Mouse (Mus musculus): ENCODE results near the gene Phldb2.
A peak's percentile ranks its signal among the peaks of the same experiment; 100 is the strongest.

Phldb2 gene

DNA sequence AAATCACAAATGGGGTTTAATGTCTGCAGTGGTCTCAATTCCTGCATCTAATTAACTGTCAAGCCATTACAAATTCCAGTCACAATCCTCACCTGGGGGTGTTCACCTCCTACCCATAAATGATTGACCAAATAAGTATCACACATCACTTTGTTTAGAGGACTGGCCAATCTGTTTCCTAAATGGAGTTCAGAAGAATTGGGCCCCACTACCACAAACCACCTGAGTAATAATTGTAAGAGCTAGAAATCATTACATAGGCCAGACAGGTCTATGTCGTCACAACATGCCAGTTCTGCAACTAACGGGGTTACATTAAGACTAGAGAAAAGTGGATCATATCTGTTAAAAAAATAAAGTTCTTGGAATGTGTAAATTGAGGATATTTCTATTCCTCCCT is 1.4 kb downstream of the Phldb2 start:
- DNase-seq (ENCODE audit: low read depth, low spot score): no peak

DNA sequence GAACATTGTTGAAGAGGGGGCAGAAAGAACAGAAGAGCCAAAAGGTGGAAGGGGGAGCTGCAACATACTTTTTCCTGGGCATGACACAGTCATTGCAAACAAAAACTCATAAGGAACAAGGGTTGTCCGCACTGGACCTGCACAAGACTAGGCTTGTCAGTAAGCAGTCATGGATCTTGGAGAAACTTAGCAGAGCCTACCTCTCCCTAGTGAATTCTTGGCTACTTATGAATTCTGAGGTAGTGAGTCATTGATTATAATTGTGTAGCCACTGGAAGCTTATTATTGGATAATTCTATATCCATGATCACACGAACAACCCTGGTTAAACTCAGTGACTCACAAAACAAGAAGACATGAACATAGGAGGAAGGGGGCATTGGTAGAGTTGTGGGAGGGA is 7.1 kb downstream of the Phldb2 start:
- DNase-seq (ENCODE audit: low read depth, low spot score): peak; percentile 80

DNA sequence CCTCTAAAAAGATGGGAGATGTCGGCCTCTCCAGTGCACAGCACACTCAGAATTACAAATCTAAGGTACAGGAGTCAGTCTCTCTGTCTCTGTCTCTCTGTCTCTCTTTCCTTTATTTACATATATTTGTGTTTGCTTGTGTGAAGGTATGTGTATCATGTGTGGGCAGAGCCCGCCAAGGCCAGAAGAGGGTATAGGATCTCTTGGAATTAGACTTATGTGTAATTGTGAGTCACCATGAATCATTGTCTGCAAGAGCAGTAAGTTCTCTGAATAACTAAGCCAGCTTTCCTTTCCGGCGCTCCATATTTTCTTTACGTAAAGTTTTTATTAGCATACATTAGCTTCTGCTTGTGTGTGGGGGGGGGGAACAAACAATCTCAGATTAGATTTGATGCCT is 7.7 kb downstream of the Phldb2 start:
- peak; percentile 95 for DNase-seq (ENCODE audit: low read depth, low spot score)

DNA sequence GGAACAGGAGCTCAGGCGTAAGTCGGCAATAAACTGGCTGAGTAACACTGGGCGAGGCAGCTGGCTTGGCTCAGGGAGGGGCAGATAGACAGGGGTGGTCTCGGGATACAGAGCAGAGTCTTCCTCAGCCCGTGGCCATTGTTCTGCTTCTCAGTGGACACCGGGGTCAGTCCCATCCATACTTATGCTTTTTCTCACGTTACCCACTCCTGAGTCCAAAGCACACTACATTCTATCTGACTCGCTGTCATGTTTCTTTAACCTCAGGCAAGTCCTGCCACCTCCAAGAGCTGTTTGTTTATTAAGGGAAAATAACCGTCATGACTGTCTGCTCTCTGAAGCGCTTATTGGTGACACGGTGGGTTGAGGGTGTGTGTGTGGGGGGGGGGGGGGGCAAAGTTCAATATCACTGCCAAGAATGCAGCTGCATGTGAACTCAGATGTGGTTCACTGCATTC is 8.2 kb downstream of the Phldb2 start:
- DNase-seq (ENCODE audit: low read depth, low spot score): peak; percentile 77

DNA sequence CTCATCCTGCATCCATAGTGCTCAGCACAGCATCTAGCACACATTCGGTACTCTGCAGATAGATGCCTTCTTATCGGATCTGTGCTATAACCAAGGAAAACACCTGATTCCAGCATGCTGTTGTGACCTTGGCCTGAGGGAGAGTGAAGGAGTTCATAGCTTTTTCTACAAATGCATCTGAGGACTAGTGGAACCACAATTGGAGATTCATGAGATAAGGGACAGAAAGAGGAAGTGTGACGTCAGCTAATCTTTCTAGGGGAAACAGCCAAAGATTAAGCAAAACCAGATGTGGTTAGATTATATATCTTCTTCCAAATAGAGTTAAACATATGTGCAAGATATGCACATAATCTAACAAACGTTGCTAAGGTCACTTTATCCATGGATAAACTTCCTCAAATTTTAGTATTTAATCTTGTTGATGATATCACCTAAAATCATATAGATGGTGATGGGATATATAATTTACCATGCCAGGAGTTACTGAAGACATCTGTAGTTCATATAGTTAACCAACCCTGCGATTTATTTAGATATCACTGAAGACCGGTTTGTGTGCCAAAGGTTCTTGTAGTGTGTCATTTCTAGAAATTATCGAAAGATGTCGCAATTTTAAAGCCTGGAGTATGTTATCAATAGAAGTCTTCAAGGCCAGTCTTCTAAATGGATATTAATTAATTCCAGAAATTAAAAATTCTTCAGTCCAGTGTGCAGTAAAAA is 11.1 kb downstream of the Phldb2 start:
- DNase-seq (ENCODE audit: low read depth, low spot score): peak; percentile 87

DNA sequence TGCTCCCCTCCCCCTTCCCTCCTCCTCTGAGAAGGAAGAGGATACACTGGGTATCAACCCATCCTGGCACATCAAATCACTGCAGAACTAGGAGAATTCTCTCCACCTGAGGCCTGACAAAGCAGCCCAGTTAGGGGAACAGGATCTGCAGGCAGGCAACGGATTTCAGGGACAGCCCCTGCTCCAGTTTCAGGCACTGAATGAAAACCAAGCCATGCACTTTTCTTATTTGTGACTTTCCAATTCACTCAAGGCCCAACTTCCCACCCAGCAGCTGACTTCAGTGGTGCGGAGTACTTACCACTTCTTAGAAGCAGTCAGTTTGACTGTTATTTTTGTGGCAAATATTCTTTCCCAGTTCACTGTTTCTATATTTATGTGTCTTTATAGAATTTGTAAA is 12.7 kb downstream of the Phldb2 start:
- no peak for DNase-seq (ENCODE audit: low read depth, low spot score)

DNA sequence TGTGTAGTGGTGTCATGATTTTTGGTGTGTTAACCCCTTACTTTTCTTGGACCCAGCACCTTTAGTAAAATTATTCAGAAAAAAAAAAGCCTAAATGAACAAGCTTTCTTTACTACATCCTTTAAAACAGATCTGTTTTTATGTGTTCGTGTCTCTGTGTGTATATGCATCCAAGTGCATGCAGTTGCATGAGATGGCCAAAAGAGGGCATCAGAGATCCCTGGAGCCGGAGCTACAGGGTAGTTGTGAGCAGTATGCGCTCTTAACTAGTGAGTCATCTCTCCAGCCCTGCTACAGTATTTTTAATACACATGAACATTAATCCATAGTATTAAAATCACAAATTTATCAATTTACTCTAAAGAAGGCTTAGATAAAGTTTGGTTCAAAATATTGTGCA is 14.0 kb downstream of the Phldb2 start:
- no peak for DNase-seq (ENCODE audit: low read depth, low spot score)

DNA sequence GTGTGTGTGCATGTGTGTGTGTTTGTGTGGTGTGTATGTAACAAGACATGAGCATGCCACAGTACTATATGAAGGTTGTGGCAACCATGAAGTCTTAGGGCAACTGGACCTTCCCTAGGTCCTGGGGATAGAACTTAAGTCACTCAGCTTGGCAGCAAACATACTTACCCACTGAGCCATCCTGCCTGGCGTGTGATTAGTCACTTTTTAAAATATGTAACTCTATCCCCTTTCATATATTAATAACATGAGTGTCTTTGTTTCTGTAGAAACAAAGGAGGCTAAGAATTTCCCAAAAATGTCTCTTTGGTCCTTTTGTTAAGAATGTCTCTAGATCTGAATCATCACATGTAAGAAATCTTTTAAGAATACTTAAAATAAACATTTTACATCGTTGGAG is 16.0 kb downstream of the Phldb2 start:
- DNase-seq (ENCODE audit: low read depth, low spot score): peak; percentile 81

DNA sequence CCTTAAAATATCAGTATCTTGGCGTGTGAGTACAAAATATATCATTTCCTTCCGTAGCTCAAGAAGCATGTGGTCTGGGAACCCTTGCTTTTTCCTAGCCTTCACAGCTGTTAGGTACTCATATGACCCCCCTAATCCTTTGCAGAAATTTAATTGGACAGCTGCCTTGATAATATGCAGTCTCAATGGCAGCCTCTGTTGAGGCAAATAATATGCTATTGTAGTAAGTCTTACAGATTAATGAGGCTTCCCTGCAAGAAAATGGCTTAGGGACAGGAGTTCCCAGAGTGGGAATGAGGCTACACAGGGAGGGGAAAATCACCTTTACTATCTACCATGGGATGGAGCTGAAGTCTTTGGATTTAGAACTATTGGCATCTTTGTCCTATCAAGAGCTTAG is 16.9 kb downstream of the Phldb2 start:
- no peak for DNase-seq (ENCODE audit: low read depth, low spot score)

DNA sequence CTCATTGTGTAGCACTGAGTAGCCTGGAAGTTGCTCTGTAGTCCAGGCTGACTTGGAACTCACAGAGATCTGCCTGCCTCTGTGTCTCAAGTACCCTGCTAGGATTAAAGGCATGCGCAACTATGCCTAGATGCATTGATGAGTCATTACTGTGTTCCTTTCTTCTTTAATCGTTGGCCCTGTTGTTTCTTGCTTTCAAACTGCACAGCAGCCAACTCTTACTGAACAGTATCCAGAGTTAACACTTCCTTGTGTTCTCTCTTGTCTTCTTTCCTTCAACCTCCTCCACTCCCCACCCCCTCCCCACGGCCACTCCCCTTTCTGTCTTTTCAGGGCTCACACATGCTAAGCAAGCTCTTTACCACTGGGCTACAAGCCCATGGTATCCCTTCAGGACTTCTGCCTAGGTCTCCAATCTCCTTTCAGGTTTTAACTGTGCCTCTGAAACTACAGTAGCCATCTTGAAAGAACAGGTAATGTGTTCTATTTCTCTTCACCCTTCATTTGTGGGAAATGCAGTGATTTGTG is 17.4 kb downstream of the Phldb2 start:
- DNase-seq (ENCODE audit: low read depth, low spot score): peak; percentile 41

DNA sequence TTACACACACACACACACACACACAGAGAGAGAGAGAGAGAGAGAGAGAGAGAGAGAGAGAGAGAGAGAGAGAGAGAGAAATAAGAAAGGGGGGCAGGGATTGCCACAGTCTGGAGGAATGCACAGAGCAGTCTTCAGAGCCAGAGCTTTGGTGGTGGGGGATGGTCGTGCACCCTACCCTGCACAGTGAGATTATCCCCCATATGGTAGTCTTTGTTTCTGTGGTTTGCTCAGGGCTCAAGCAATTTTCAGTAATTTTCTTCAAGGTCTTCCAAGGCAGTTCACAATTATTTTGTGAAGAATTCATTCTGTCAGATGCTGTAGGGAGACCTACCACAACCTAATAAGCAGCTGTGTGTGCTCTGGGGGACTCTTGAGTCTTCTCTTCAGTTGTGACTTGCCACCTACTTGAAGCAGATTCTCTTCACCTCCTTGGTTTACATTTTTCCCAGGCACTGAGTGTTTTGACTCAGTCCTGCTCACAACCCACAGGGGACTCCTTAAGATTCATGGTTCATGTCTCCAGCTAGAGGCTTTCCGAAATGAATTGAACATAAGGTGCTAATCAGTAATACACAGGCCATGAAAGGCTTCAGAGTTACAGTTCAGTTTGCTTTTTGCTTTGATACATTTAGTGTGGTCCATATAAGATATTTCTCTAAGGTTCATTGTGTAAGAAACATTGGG is 18.5 kb downstream of the Phldb2 start:
- DNase-seq (ENCODE audit: low read depth, low spot score): peak; percentile 41

DNA sequence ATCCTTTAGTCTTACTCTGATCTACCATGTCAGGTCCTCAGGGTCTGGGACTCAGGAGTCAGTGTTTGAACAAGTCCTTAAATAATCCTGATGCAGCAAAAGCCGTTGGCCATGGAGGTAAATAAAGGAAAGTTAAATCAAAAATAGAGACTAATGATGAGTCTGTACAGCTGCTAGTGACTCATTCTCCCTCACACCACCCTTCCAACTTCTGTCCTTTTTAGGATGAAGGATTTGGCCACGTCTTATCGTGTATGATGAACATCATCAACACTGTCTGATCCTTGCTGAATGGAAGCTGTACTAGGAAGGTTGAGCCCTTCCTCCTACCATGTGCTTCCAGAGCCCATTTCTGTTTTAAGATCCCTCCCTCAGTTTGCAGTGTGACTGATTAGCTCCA is 23.1 kb downstream of the Phldb2 start:
- peak; percentile 71 for DNase-seq (ENCODE audit: low read depth, low spot score)

DNA sequence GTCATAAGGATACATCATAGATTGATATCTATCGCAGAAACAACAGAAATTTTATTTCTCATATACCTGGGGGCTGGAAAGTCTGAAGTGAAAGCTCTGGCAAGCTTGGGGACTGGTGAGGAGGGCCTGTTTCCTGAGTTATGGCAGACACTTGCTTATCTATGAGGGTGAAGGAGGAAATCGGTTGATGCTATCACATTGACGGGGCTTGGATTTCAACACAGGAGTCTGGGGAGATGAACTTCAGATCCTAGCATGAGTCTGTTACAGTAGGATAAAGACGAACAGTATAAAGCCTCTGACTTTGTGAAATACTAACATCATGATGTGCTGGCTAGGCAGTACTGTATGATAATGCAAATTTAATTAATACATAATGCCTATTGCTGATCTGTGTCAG is 25.3 kb downstream of the Phldb2 start:
- DNase-seq (ENCODE audit: low read depth, low spot score): no peak

DNA sequence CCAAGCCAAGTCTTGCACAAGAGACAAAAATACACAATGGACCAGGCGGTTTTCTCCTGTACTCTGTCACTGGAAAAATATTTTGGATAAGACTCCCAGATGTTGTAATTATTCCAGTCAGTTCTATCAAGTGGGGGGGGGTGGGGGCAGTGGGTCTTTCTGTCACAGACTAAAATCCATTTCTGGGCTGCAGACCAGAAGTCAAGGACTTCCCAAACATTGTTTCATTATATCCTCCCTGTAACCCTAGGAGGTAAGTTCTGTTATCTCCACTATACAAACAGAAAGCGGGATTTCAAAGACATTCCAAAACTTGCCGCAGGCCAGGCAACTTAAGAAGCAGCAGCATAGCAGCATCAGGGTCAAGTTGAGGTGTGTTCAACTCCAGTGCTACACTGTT is 25.8 kb downstream of the Phldb2 start:
- peak; percentile 71 for DNase-seq (ENCODE audit: low read depth, low spot score)

DNA sequence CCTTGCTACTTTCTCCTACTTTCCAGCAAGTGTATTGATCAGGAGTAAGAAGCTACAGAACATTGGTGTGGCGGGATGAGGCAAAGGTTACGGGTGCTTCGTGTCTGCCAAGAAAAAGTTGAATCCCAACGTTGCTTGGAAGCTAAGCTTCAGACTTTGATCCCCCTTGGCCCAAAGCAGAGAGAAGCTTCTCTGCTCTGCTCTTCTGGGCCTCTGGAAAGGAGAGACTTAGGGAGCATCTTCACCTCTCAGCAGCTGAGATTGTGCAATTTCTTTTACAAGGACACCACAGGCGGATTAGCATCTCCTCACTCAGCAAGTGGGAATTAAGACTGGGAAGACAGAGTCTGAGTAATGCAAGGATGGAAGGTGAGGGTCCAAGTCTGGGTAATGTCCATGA is 26.5 kb downstream of the Phldb2 start:
- no peak for DNase-seq (ENCODE audit: low read depth, low spot score)

DNA sequence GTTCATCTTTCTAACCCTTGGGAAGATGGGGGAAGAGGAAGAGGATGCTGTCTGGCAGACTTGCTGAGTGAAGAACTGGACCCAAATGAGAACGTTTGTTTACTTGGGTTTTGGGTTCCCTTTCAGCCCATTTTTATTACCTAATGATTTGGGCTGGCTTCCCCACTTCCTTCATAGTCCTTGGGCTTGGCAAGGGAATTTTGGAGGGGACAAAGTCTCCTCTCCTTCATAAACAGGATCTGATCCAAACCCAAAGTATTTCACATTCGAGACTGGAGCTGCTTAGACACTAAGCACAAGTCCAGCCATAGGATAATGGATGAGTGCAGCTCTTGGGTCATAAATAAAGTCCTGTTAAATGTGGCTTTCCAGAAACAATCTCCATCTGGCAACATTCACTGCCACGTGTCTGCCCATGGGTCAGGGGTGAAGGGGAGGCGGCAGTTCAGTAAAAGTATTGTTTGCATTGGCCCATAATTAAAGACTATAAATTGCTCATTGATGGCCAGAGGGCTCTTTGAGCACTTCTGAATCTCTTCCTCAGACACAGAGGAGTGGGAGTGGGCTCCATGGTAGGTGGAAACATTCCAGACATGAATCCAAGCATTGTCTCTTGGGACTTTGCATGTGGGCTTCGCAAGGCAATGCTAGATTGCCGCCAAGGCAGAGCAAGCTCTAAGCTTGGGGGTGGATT is 29.5 kb downstream of the Phldb2 start:
- peak; percentile 59 for DNase-seq (ENCODE audit: low read depth, low spot score)

DNA sequence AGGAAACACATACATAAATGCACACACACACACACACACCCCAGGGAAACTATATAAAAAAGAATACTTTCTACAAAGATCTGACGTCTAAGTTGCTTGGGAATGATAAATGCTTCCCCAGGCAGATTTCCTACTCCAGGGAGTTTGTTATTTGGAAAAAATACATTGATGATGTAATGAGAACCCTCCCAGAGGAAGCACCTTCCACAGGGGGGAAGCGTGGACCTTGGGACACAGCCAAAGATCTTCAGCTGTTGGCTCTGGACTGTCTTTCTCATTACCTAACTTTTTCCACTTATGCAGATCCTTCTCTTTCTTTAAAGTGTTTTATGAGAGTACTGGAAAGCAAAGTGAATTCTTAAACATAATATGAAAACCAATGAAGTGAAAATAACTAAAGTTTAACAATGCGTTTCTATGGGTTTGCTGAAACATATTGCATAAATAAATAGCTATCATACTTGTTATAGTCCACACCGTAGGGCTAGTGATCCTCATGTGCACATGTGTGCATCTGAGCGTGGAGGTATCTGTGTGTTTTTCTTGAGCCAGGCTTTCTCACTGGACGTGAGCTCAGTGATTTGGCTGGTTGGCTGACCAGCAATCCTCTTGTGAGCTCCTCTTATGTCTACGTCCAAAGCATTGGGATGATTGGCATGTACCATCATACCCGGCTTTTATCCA is 30.7 kb downstream of the Phldb2 start:
- DNase-seq (ENCODE audit: low read depth, low spot score): peak; percentile 31

DNA sequence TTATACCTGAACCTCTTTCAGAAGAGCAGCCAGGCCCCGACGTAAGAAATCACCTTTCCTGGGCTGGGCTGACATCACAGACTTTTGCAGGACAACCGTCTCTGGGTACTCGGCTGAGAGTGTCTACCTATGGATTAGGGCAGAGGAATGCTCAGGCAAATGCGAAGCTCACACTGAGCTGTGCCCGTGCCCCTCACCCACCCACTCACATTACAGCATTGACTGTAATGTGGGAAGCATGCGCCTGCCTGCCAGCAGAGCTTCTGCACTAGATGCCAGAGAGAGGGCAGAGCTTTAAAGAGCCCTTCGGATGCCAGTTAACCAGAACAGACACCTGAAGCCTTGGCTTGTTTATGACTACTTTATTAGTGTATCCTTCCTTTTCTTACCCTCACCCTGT is 33.8 kb downstream of the Phldb2 start:
- no peak for DNase-seq (ENCODE audit: low read depth, low spot score)

DNA sequence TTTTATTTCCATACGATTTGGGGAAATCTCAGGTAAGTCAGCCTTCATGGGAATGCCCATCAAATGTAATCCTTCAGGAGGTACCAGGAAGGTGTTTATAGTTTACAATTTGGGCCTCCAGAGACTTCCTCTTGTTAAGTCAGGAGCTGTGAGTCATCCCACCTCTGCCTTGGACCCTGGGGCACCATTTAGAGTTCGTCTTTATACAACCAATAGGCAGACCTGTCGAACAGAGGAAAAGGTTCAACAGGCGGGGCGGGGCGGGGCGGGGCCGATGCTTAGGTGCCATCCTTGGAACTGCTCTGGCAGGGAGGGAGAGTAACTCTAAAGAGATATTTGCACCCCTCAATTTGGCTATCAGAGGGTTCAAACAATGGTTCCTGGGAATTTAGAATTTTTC is 49.8 kb downstream of the Phldb2 start:
- DNase-seq (ENCODE audit: low read depth, low spot score): no peak

DNA sequence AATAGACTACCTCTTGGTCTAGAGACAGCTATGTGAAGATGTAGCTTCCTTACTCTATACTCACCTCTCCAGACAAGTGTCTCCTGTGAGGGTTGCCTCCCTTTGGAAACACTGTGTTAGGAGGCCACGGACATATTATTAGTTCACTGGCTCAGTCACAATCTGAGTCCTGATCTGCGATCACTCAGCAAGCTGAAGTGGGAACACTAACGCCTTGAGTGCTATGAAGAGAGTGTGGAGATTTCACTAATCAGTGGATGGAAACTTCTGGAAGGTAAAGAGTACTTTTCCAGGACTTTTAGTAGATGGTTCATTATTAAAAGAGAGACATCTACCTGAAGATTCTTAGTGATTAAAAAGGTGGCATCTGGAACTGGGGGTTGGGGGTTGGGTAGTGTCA is 54.9 kb downstream of the Phldb2 start:
- no peak for DNase-seq (ENCODE audit: low read depth, low spot score)

DNA sequence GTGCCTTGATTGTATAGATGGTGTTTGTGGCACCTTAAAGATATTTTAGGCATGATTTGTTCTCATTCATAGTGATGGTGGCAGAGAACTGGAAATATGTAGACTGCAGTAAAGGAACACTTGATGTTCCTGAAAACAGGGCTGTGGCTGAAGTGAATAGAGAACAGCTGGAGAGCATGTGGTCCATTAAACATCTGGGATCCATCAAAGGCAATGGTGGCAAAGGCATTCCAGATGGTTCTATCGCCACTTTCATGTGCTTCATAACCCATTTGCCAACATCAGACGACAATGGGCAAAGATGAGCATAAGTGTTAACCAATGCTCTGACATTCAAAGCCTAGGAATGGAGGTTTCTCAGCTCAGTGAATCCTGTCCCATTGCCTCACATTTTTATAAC is 56.8 kb downstream of the Phldb2 start:
- DNase-seq (ENCODE audit: low read depth, low spot score): peak; percentile 47

DNA sequence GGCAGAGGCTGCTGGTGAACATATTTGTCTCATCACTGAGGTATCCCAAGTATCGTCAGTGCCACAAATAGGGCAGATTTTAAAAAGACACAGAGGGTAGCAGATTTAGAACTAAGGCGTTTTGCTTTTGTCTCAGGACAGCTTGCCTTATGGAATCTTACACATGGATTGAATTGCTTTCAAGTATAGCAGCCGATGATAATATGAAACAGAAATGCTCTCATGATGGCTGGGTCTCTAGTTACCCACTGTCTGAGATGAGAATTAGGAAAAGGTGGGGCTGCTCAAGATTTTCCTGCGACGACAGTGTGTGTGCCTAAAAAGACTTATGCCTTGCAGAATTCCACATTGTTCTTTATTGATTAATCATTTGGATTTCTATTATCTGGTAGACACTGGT is 58.4 kb downstream of the Phldb2 start:
- no peak for DNase-seq (ENCODE audit: low read depth, low spot score)

Data from 3T3-L1 (cell line).